Mouse (Mus musculus) stomach, adult 2 months (tissue): Measurements from ENCODE around the gene Pold3. TPM values are rescaled to one million over a fixed set of nuclear protein-coding genes. Genes with fewer than 3 reads are reported as not detected.

Source experiments
- polyA plus RNA-seq: library from polyadenylated mRNA; depleted of rRNA; stranded (reverse); fragments of >200 nt; gene quantifications from 2 replicates; pipeline ENCODE4 v1.2.3, GENCODE M21; 2012; rRNA removed

Pold3 gene
- 1.3 and 2.3 TPM in 2 replicates for polyA plus RNA-seq

GRCm38 (mm10) chr7:100121376-100121789 lies at the start of gene Pold3:
Gene Pold3, minus strand, starts transcription at chr7:100121565.

GRCm38 (mm10) chr7:100159105-100159841 lies 37.9 kb upstream of the Pold3 start, which contains the start of gene Lipt2:
Gene Lipt2, plus strand, starts transcription at chr7:100159277.

Other genes starting within 250 kb of the Pold3 start
- 1.1 and 1.2 TPM in 2 replicates for gene Rnf169, start 141.1 kb downstream of the Pold3 start, polyA plus RNA-seq
- gene Chrdl2, start 115.4 kb downstream of the Pold3 start, polyA plus RNA-seq: 0.36 and 0.96 TPM in 2 replicates
- gene Lipt2, start 37.7 kb upstream of the Pold3 start, polyA plus RNA-seq: 3.3 and 8.3 TPM in 2 replicates
- gene Kcne3, start 54.9 kb upstream of the Pold3 start, polyA plus RNA-seq: 32.2 and 46.0 TPM in 2 replicates
- gene Pgm2l1, start 105.8 kb upstream of the Pold3 start, polyA plus RNA-seq: 1.2 and 1.3 TPM in 2 replicates
- 0.82 and 1.1 TPM in 2 replicates for gene P4ha3, start 164.0 kb upstream of the Pold3 start, polyA plus RNA-seq